ENCODE assay signal across 10 mouse cellular contexts in genomic region chr7:24480121-24480941, GRCm38 (mm10). TPM values are rescaled to one million over a fixed set of nuclear protein-coding genes. Genes with fewer than 3 reads are reported as not detected.
DNase-seq lines count a peak whose midpoint lies in the region; ATAC-seq lines count a peak whose summit lies in the region.
"Had no signal": no experiment of that assay in that cellular context is flagged by ENCODE, and none has a peak within 500 bp of the region (broad histone marks: within the 10 kb centered on the region; RNA-seq: fewer than 3 reads in every experiment).

No protein-coding gene starts in this region.

- whole genome bisulfite sequencing in hindbrain, embryonic 10.5 days: 68% methylated on average over 18 of the region's 18 CpGs
- WGBS in hindbrain, embryonic 11.5 days: 65% methylated on average over 18 of the region's 18 CpGs
- WGBS in embryonic facial prominence, embryonic 13.5 days: 59% methylated on average over 18 of the region's 18 CpGs
- 52% methylated on average over 18 of the region's 18 CpGs for WGBS in hindbrain, embryonic 16.5 days

- no peak overlapping the region for H3K9ac ChIP-seq in hindbrain, embryonic 11.5 days (ENCODE audit: low read depth, low read length)
- H3K9ac ChIP-seq in embryonic facial prominence, embryonic 13.5 days: no peak overlapping the region
- H3K9ac ChIP-seq in hindbrain, embryonic 16.5 days (ENCODE audit: low read depth, low read length): peak overlapping the region; percentile 93

- H3K27me3 ChIP-seq in hindbrain, embryonic 10.5 days (ENCODE audit: insufficient read depth, poor library complexity, severe bottlenecking): peaks cover 51% of the 10 kb centered on the region
- no peaks in the 10 kb centered on the region; the same call in 1 of the 2 replicates for H3K27me3 ChIP-seq in hindbrain, embryonic 11.5 days (ENCODE audit: control insufficient read depth, insufficient read depth, low read length)
- H3K27me3 ChIP-seq in embryonic facial prominence, embryonic 13.5 days: peaks cover 41% of the 10 kb centered on the region
- no peaks in the 10 kb centered on the region for H3K27me3 ChIP-seq in hindbrain, embryonic 16.5 days (replicated peaks; ENCODE audit: control insufficient read depth, insufficient read depth, low read length)
- H3K27me3 ChIP-seq: Patski had no signal

- no peak for DNase-seq in hindbrain, embryonic 10.5 days (ENCODE audit: low spot score)
- DNase-seq in hindbrain, embryonic 11.5 days (ENCODE audit: low spot score): no peak
- DNase-seq in retina, embryonic 14.5 days (ENCODE audit: low spot score): peak; percentile 40
- no peak for DNase-seq in frontal cortex, postnatal 10 days (ENCODE audit: low spot score in 2 of 2)
- no peak for DNase-seq in ovary, postnatal 10 days (ENCODE audit: low spot score)
- DNase-seq: thymus, postnatal 25 days had no signal

- H3K36me3 ChIP-seq in hindbrain, embryonic 10.5 days: no peaks in the 10 kb centered on the region
- H3K36me3 ChIP-seq in hindbrain, embryonic 11.5 days (ENCODE audit: control insufficient read depth, insufficient read depth, low read length): no peaks in the 10 kb centered on the region
- no peaks in the 10 kb centered on the region for H3K36me3 ChIP-seq in embryonic facial prominence, embryonic 13.5 days
- H3K36me3 ChIP-seq in hindbrain, embryonic 16.5 days (ENCODE audit: control insufficient read depth, insufficient read depth, low read length): no peaks in the 10 kb centered on the region

- ATAC-seq in hindbrain, embryonic 11.5 days (ENCODE audit: low FRiP score): no peak
- no peak for ATAC-seq in embryonic facial prominence, embryonic 13.5 days (ENCODE audit: insufficient number of reproducible peaks, insufficient read depth, low FRiP score, low TSS enrichment, low read depth)
- ATAC-seq in hindbrain, embryonic 16.5 days: no peak
- ATAC-seq in activated CD4-positive, CD25-positive, alpha-beta regulatory T cell, adult 4 months: no peak
- ATAC-seq: Patski had no signal

- H3K4me3 ChIP-seq in hindbrain, embryonic 10.5 days: 0 out of 2 replicates have a peak overlapping the region, but pooled peaks have one; percentile 80
- no peak overlapping the region for H3K4me3 ChIP-seq in hindbrain, embryonic 11.5 days (ENCODE audit: low read depth, low read length)
- 0 out of 2 replicates have a peak overlapping the region, but pooled peaks have one; percentile 68 for H3K4me3 ChIP-seq in embryonic facial prominence, embryonic 13.5 days
- H3K4me3 ChIP-seq in hindbrain, embryonic 16.5 days (ENCODE audit: low read length): peak overlapping the region; percentile 76

- H3K4me1 ChIP-seq in hindbrain, embryonic 10.5 days (replicated peaks): peaks cover 49% of the 10 kb centered on the region
- no peaks in the 10 kb centered on the region; the same call in 1 of the 2 replicates for H3K4me1 ChIP-seq in hindbrain, embryonic 11.5 days (replicated peaks; ENCODE audit: control insufficient read depth, insufficient read depth, low read length)
- peaks cover 12% of the 10 kb centered on the region for H3K4me1 ChIP-seq in embryonic facial prominence, embryonic 13.5 days
- H3K4me1 ChIP-seq in hindbrain, embryonic 16.5 days (ENCODE audit: control insufficient read depth, insufficient read depth, low read depth, low read length): peaks cover 33% of the 10 kb centered on the region

- no peak overlapping the region for H3K27ac ChIP-seq in hindbrain, embryonic 10.5 days
- no peak overlapping the region for H3K27ac ChIP-seq in hindbrain, embryonic 11.5 days (ENCODE audit: low read depth, low read length)
- no peak overlapping the region for H3K27ac ChIP-seq in embryonic facial prominence, embryonic 13.5 days
- H3K27ac ChIP-seq in hindbrain, embryonic 16.5 days (ENCODE audit: low read depth, low read length): peak overlapping the region; percentile 39

- 0 out of 2 replicates have a peak, but pooled peaks cover 2% of the 10 kb centered on the region for H3K9me3 ChIP-seq in hindbrain, embryonic 10.5 days
- no peaks in the 10 kb centered on the region for H3K9me3 ChIP-seq in hindbrain, embryonic 11.5 days (ENCODE audit: control insufficient read depth, low read length)
- H3K9me3 ChIP-seq in embryonic facial prominence, embryonic 13.5 days: 0 out of 2 replicates have a peak, but pooled peaks cover 2% of the 10 kb centered on the region
- H3K9me3 ChIP-seq in hindbrain, embryonic 16.5 days (ENCODE audit: control insufficient read depth, low read length): no peaks in the 10 kb centered on the region

- H3K4me2 ChIP-seq in hindbrain, embryonic 11.5 days (replicated peaks; ENCODE audit: low read depth, low read length): no peak overlapping the region; the same call in 1 of the 2 replicates
- H3K4me2 ChIP-seq in embryonic facial prominence, embryonic 13.5 days: peak overlapping the region; percentile 95; the same call in 1 of the 2 replicates
- peak overlapping the region; percentile 78 for H3K4me2 ChIP-seq in hindbrain, embryonic 16.5 days (ENCODE audit: low read length)

RNA-seq across cellular contexts. Expression of gene Cadm4, which starts 1.5 kb away (rescaled TPM):
- 12.1 and 38.6 TPM in 2 replicates for polyA plus RNA-seq in hindbrain, embryonic 10.5 days (2016; fragmentation: Nextera tagmentation; extraction: Ambion mirVana)
- 8.8 and 12.6 TPM in 2 replicates for polyA plus RNA-seq in hindbrain, embryonic 11.5 days (2014; fragmentation: Nextera tagmentation; extraction: Ambion mirVana)
- 6.7 and 7.9 TPM in 2 replicates for polyA plus RNA-seq in embryonic facial prominence, embryonic 13.5 days (2015; fragmentation: Nextera tagmentation; extraction: Ambion mirVana)
- 47.0 and 68.0 TPM in 2 replicates for polyA plus RNA-seq in hindbrain, embryonic 16.5 days (2015; fragmentation: Nextera tagmentation; extraction: Ambion mirVana)
- polyA plus RNA-seq in activated CD4-positive, CD25-positive, alpha-beta regulatory T cell, adult 4 months (2017; shearing (Covaris generic)): not detected

RNA-seq across cellular contexts. Expression of gene Plaur, which starts 18.0 kb away (rescaled TPM):
- polyA plus RNA-seq in hindbrain, embryonic 10.5 days (2016; fragmentation: Nextera tagmentation; extraction: Ambion mirVana): 0.77 and 1.9 TPM in 2 replicates
- polyA plus RNA-seq in hindbrain, embryonic 11.5 days (2014; fragmentation: Nextera tagmentation; extraction: Ambion mirVana): 1.7 and 2.1 TPM in 2 replicates
- 2.6 and 3.8 TPM in 2 replicates for polyA plus RNA-seq in embryonic facial prominence, embryonic 13.5 days (2015; fragmentation: Nextera tagmentation; extraction: Ambion mirVana)
- 1.8 and 2.2 TPM in 2 replicates for polyA plus RNA-seq in hindbrain, embryonic 16.5 days (2015; fragmentation: Nextera tagmentation; extraction: Ambion mirVana)
- polyA plus RNA-seq in activated CD4-positive, CD25-positive, alpha-beta regulatory T cell, adult 4 months (2017; shearing (Covaris generic)): 1 to 10 TPM; 1.1 to 1.5 TPM

RNA-seq across cellular contexts. Expression of gene Zfp428, which starts 26.5 kb away (rescaled TPM):
- polyA plus RNA-seq in hindbrain, embryonic 10.5 days (2016; fragmentation: Nextera tagmentation; extraction: Ambion mirVana): 109 and 150 TPM in 2 replicates
- 82.4 and 87.7 TPM in 2 replicates for polyA plus RNA-seq in hindbrain, embryonic 11.5 days (2014; fragmentation: Nextera tagmentation; extraction: Ambion mirVana)
- 95.8 and 96.3 TPM in 2 replicates for polyA plus RNA-seq in embryonic facial prominence, embryonic 13.5 days (2015; fragmentation: Nextera tagmentation; extraction: Ambion mirVana)
- 272 and 277 TPM in 2 replicates for polyA plus RNA-seq in hindbrain, embryonic 16.5 days (2015; fragmentation: Nextera tagmentation; extraction: Ambion mirVana)
- polyA plus RNA-seq in activated CD4-positive, CD25-positive, alpha-beta regulatory T cell, adult 4 months (2017; shearing (Covaris generic)): not detected

RNA-seq across cellular contexts. Expression of gene Irgc1, which starts 28.2 kb away (rescaled TPM):
- polyA plus RNA-seq in hindbrain, embryonic 10.5 days (2016; fragmentation: Nextera tagmentation; extraction: Ambion mirVana): not detected in 2 replicates
- polyA plus RNA-seq in hindbrain, embryonic 11.5 days (2014; fragmentation: Nextera tagmentation; extraction: Ambion mirVana): not detected in 2 replicates
- polyA plus RNA-seq in embryonic facial prominence, embryonic 13.5 days (2015; fragmentation: Nextera tagmentation; extraction: Ambion mirVana): not detected in 2 replicates
- polyA plus RNA-seq in hindbrain, embryonic 16.5 days (2015; fragmentation: Nextera tagmentation; extraction: Ambion mirVana): not detected in 2 replicates
- polyA plus RNA-seq in activated CD4-positive, CD25-positive, alpha-beta regulatory T cell, adult 4 months (2017; shearing (Covaris generic)): not detected
- polyA plus RNA-seq: Patski had no signal

RNA-seq across cellular contexts. Expression of gene AC161166.1, which starts 31.9 kb away (rescaled TPM):
- 1.1 TPM in 2 replicates for polyA plus RNA-seq in hindbrain, embryonic 10.5 days (2016; fragmentation: Nextera tagmentation; extraction: Ambion mirVana)
- 0.59 and 0.90 TPM in 2 replicates for polyA plus RNA-seq in hindbrain, embryonic 11.5 days (2014; fragmentation: Nextera tagmentation; extraction: Ambion mirVana)
- polyA plus RNA-seq in embryonic facial prominence, embryonic 13.5 days (2015; fragmentation: Nextera tagmentation; extraction: Ambion mirVana): 0.53 and 0.89 TPM in 2 replicates
- polyA plus RNA-seq in hindbrain, embryonic 16.5 days (2015; fragmentation: Nextera tagmentation; extraction: Ambion mirVana): 1.0 and 1.1 TPM in 2 replicates
- polyA plus RNA-seq in activated CD4-positive, CD25-positive, alpha-beta regulatory T cell, adult 4 months (2017; shearing (Covaris generic)): under 1 TPM in 1 of 2 experiments, not detected in 1; 0.17 TPM

Comparison
In these comparisons a context has a peak if more than half of its experiments do, and no peak if none do; other contexts are left out.
1. RNA of gene Zfp428, which starts 26.5 kb away (polyA plus RNA-seq): 272 to 277 TPM in hindbrain, embryonic 16.5 days, 109 to 150 TPM in hindbrain, embryonic 10.5 days, 95.8 to 96.3 TPM in embryonic facial prominence, embryonic 13.5 days and 82.4 to 87.7 TPM in hindbrain, embryonic 11.5 days; not detected in activated CD4-positive, CD25-positive, alpha-beta regulatory T cell, adult 4 months; every median in the first group is over 10 times any median in the second.